In genomic region chr16:72811494-72811893, GRCm38 (mm10) we compare ENCODE assay signal across 17 mouse cellular contexts.
A peak's percentile ranks its signal among the peaks of the same experiment; 100 is the strongest.
DNase-seq lines count a peak whose midpoint lies in the region; ATAC-seq and TF ChIP-seq lines count a peak whose summit lies in the region.
"Had no signal": no experiment of that assay in that cellular context is flagged by ENCODE, and none has a peak within 500 bp of the region (broad histone marks: within the 10 kb centered on the region; RNA-seq: fewer than 3 reads in every experiment).

No protein-coding gene starts in this region.

- intact Hi-C loops in gastrocnemius, adult 2 months (cut with DNase I), result no loop called here

- H3K4me3 ChIP-seq in gastrocnemius, adult 2 months, result peak overlapping the region; percentile 17
- no peak overlapping the region for H3K4me3 ChIP-seq in midbrain, postnatal 0 days (ENCODE audit: low read depth, low read length)
- no peak overlapping the region for H3K4me3 ChIP-seq in midbrain, embryonic 11.5 days (ENCODE audit: low read depth, low read length)
- no peak overlapping the region for H3K4me3 ChIP-seq in embryonic facial prominence, embryonic 13.5 days
- H3K4me3 ChIP-seq in limb, embryonic 13.5 days, result no peak overlapping the region
- H3K4me3 ChIP-seq in intestine, embryonic 16.5 days (ENCODE audit: low read length), result no peak overlapping the region
- H3K4me3 ChIP-seq: heart, embryonic 12.5 days; liver, embryonic 15.5 days; neural tube, embryonic 13.5 days had no signal

- no peaks in the 10 kb centered on the region for H3K9me3 ChIP-seq in midbrain, postnatal 0 days (ENCODE audit: low read length)
- H3K9me3 ChIP-seq in midbrain, embryonic 11.5 days (ENCODE audit: control insufficient read depth, low read length), result no peaks in the 10 kb centered on the region
- no peaks in the 10 kb centered on the region for H3K9me3 ChIP-seq in embryonic facial prominence, embryonic 13.5 days
- H3K9me3 ChIP-seq in limb, embryonic 13.5 days, result no peaks in the 10 kb centered on the region
- H3K9me3 ChIP-seq in intestine, embryonic 16.5 days (ENCODE audit: control insufficient read depth, low read length), result no peaks in the 10 kb centered on the region
- H3K9me3 ChIP-seq: heart, embryonic 12.5 days; liver, embryonic 15.5 days; neural tube, embryonic 13.5 days had no signal

- ATAC-seq in midbrain, postnatal 0 days (ENCODE audit: low FRiP score), result no peak
- ATAC-seq in midbrain, embryonic 11.5 days (ENCODE audit: low FRiP score), result no peak
- no peak for ATAC-seq in embryonic facial prominence, embryonic 13.5 days (ENCODE audit: insufficient number of reproducible peaks, insufficient read depth, low FRiP score, low TSS enrichment, low read depth)
- ATAC-seq in limb, embryonic 13.5 days (ENCODE audit: low FRiP score, low read depth), result no peak
- ATAC-seq in intestine, embryonic 16.5 days, result no peak

- no peaks in the 10 kb centered on the region for H3K36me3 ChIP-seq in midbrain, postnatal 0 days (ENCODE audit: insufficient read depth, low read length)
- H3K36me3 ChIP-seq in midbrain, embryonic 11.5 days (ENCODE audit: control insufficient read depth, insufficient read depth, low read length), result no peaks in the 10 kb centered on the region
- H3K36me3 ChIP-seq in embryonic facial prominence, embryonic 13.5 days, result no peaks in the 10 kb centered on the region
- no peaks in the 10 kb centered on the region for H3K36me3 ChIP-seq in limb, embryonic 13.5 days
- no peaks in the 10 kb centered on the region for H3K36me3 ChIP-seq in intestine, embryonic 16.5 days (ENCODE audit: control insufficient read depth, insufficient read depth, low read length)
- H3K36me3 ChIP-seq: heart, embryonic 12.5 days; liver, embryonic 15.5 days; neural tube, embryonic 13.5 days had no signal

- H3K4me2 ChIP-seq in midbrain, postnatal 0 days (ENCODE audit: low read depth, low read length, poor library complexity, severe bottlenecking), result no peak overlapping the region
- no peak overlapping the region for H3K4me2 ChIP-seq in midbrain, embryonic 11.5 days
- peak overlapping the region; percentile 24 for H3K4me2 ChIP-seq in embryonic facial prominence, embryonic 13.5 days
- no peak overlapping the region for H3K4me2 ChIP-seq in limb, embryonic 13.5 days (replicated peaks)
- H3K4me2 ChIP-seq in intestine, embryonic 16.5 days (ENCODE audit: low read depth, low read length), result no peak overlapping the region
- H3K4me2 ChIP-seq: heart, embryonic 12.5 days; liver, embryonic 15.5 days; neural tube, embryonic 13.5 days had no signal

- H3K27ac ChIP-seq in gastrocnemius, adult 2 months, result no peak overlapping the region
- H3K27ac ChIP-seq in midbrain, postnatal 0 days (ENCODE audit: low read depth, low read length), result no peak overlapping the region
- H3K27ac ChIP-seq in midbrain, embryonic 11.5 days (ENCODE audit: low read depth, low read length), result no peak overlapping the region
- H3K27ac ChIP-seq in embryonic facial prominence, embryonic 13.5 days, result peak overlapping the region; percentile 62; the same call in 1 of the 2 replicates
- 0 out of 2 replicates have a peak overlapping the region, but pooled peaks have one; percentile 10 for H3K27ac ChIP-seq in limb, embryonic 13.5 days
- no peak overlapping the region for H3K27ac ChIP-seq in intestine, embryonic 16.5 days (ENCODE audit: low read length)
- H3K27ac ChIP-seq: liver, embryonic 15.5 days; neural tube, embryonic 13.5 days had no signal

- H3K27me3 ChIP-seq in midbrain, postnatal 0 days (ENCODE audit: insufficient read depth, low read length), result no peaks in the 10 kb centered on the region
- H3K27me3 ChIP-seq in midbrain, embryonic 11.5 days (ENCODE audit: control insufficient read depth, insufficient read depth, low read length), result no peaks in the 10 kb centered on the region
- H3K27me3 ChIP-seq in embryonic facial prominence, embryonic 13.5 days, result no peaks in the 10 kb centered on the region
- no peaks in the 10 kb centered on the region for H3K27me3 ChIP-seq in limb, embryonic 13.5 days
- no peaks in the 10 kb centered on the region for H3K27me3 ChIP-seq in intestine, embryonic 16.5 days (replicated peaks; ENCODE audit: control insufficient read depth, insufficient read depth, low read length)
- H3K27me3 ChIP-seq: heart, embryonic 12.5 days; liver, embryonic 15.5 days; neural tube, embryonic 13.5 days had no signal

- no peaks in the 10 kb centered on the region for H3K4me1 ChIP-seq in midbrain, postnatal 0 days (ENCODE audit: insufficient read depth, low read length)
- H3K4me1 ChIP-seq in midbrain, embryonic 11.5 days (ENCODE audit: control insufficient read depth, insufficient read depth, low read length), result 0 out of 2 replicates have a peak, but pooled peaks cover 2% of the 10 kb centered on the region
- H3K4me1 ChIP-seq in embryonic facial prominence, embryonic 13.5 days, result peaks cover 42% of the 10 kb centered on the region
- H3K4me1 ChIP-seq in limb, embryonic 13.5 days, result peaks cover 35% of the 10 kb centered on the region
- peaks cover 7% of the 10 kb centered on the region for H3K4me1 ChIP-seq in intestine, embryonic 16.5 days (ENCODE audit: control insufficient read depth, insufficient read depth, low read length)
- H3K4me1 ChIP-seq: liver, embryonic 15.5 days had no signal

- no peak for DNase-seq in gastrocnemius, adult 2 months
- no peak for DNase-seq in gastrocnemius, adult 18-20 months (ENCODE audit: low spot score)
- DNase-seq in midbrain, postnatal 0 days (ENCODE audit: low spot score), result peak; percentile 12
- no peak for DNase-seq in midbrain, embryonic 11.5 days (ENCODE audit: low spot score, missing footprints)
- no peak for DNase-seq in lung, postnatal 14 days
- DNase-seq: adrenal gland, adult 8-10 months; heart, postnatal 36 days; kidney, adult 18-20 months; kidney, postnatal 25 days; lung, postnatal 10 days; spleen, adult 18-20 months had no signal

- TF ChIP-seq CTCF in gastrocnemius, adult 2 months (IDR thresholded peaks at IDR 0.05), result no peak
- TF ChIP-seq CTCF in midbrain, postnatal 0 days (IDR thresholded peaks at IDR 0.05), result no peak

- 59% methylated on average over 5 of the region's 5 CpGs for WGBS in midbrain, postnatal 0 days
- 82% methylated on average over 5 of the region's 5 CpGs for WGBS in midbrain, embryonic 11.5 days
- WGBS in embryonic facial prominence, embryonic 13.5 days, result 39% methylated on average over 5 of the region's 5 CpGs
- WGBS in limb, embryonic 13.5 days, result 68% methylated on average over 5 of the region's 5 CpGs
- 80% methylated on average over 5 of the region's 5 CpGs for WGBS in intestine, embryonic 16.5 days

- no peak overlapping the region for H3K9ac ChIP-seq in midbrain, postnatal 0 days (replicated peaks; ENCODE audit: low read length, poor library complexity, severe bottlenecking)
- no peak overlapping the region for H3K9ac ChIP-seq in midbrain, embryonic 11.5 days (ENCODE audit: low read length)
- no peak overlapping the region for H3K9ac ChIP-seq in embryonic facial prominence, embryonic 13.5 days
- H3K9ac ChIP-seq in limb, embryonic 13.5 days, result no peak overlapping the region
- no peak overlapping the region for H3K9ac ChIP-seq in intestine, embryonic 16.5 days (ENCODE audit: low read depth, low read length)
- H3K9ac ChIP-seq: heart, embryonic 12.5 days; liver, embryonic 15.5 days; neural tube, embryonic 13.5 days had no signal

Comparison
In these comparisons a context has a peak if more than half of its experiments do, and no peak if none do; other contexts are left out.
1. H3K27ac ChIP-seq: peak in embryonic facial prominence, embryonic 13.5 days (single experiment) and limb, embryonic 13.5 days (single experiment); none in gastrocnemius, adult 2 months (single experiment), midbrain, postnatal 0 days (single experiment), midbrain, embryonic 11.5 days (single experiment) and intestine, embryonic 16.5 days (single experiment).